Mouse (Mus musculus) forebrain, postnatal 0 days (tissue): ENCODE results near the gene Plxnb1. TPM values are rescaled to one million over a fixed set of nuclear protein-coding genes. Genes with fewer than 3 reads are reported as not detected.

Experiments used
- ATAC-seq: fragments of 200-750 bp; cut with Nextera tagmentation; 2 replicates; pipeline ENCODE4 v1.8.0; 2017; ENCODE audit warnings: mild to moderate bottlenecking, moderate library complexity
- DNase-seq: peaks from one replicate; pipeline ENCODE4 v3.0.0-alpha.2; 2015
- H3K27ac ChIP-seq: fragments of 300-500 bp; sonication (generic); 2 replicates; pipeline ENCODE4 v1.5.1; 2014; ENCODE audit warnings: low read depth, mild to moderate bottlenecking, antibody characterized with exemption, low read length, moderate library complexity, mixed read lengths
- H3K27me3 ChIP-seq: fragments of 300-500 bp; sonication (generic); 2 replicates; pipeline ENCODE4 v1.6.1; 2014; ENCODE audit warnings: mild to moderate bottlenecking, low read length, mixed read lengths; ENCODE audit not compliant: insufficient read depth
- H3K36me3 ChIP-seq: fragments of 300-500 bp; sonication (generic); 2 replicates; pipeline ENCODE4 v1.6.1; 2014; ENCODE audit warnings: mild to moderate bottlenecking, moderate library complexity; ENCODE audit not compliant: insufficient read depth
- H3K4me1 ChIP-seq: fragments of 300-500 bp; sonication (generic); 2 replicates; pipeline ENCODE4 v1.6.1; 2014; ENCODE audit warnings: antibody characterized with exemption; ENCODE audit not compliant: insufficient read depth
- H3K4me2 ChIP-seq: fragments of 300-500 bp; sonication (generic); 2 replicates; pipeline ENCODE4 v1.6.1; 2014; ENCODE audit warnings: low read depth, mild to moderate bottlenecking, moderate library complexity
- H3K4me3 ChIP-seq: fragments of 300-500 bp; sonication (generic); 2 replicates; pipeline ENCODE4 v1.5.1; 2014; ENCODE audit warnings: low read depth, low read length, mixed read lengths
- H3K9ac ChIP-seq: fragments of 300-500 bp; sonication (generic); 2 replicates; pipeline ENCODE4 v1.6.1; 2014; ENCODE audit warnings: mild to moderate bottlenecking
- H3K9me3 ChIP-seq: fragments of 300-500 bp; sonication (generic); 2 replicates; pipeline ENCODE4 v1.6.1; 2016; ENCODE audit warnings: low read length
- CTCF ChIP-seq: sonication (generic); IDR thresholded peaks from 2 replicates; pipeline ENCODE4 v1.5.1; 2016; ENCODE audit warnings: antibody characterized with exemption, control low read depth, low read depth
- WGBS: fragments of 180-500 bp; shearing (Covaris S2); extraction: QIAGEN DNeasy Blood & Tissue Kit; methylation state at CpG from one replicate; pipeline ENCODE4 v1.1.7; 2014; 5-methylcytosine and 5-hydroxymethylcytosine counted together
- polyA plus RNA-seq: library from polyadenylated mRNA; unstranded; fragments of >200 nt; fragmentation: Nextera tagmentation; extraction: Ambion mirVana; gene quantifications from 2 replicates; pipeline ENCODE4 v1.2.1, GENCODE M21; 2015
- total RNA-seq: library from RNA; depleted of rRNA; stranded (reverse); fragments of >200 nt; gene quantifications from 2 replicates; pipeline ENCODE4 v1.2.3, GENCODE M21; 2014

Plxnb1 gene
- total and polyA plus RNA-seq, 2 experiments from 2014 or later, result 10.2 to 78.2 TPM

GRCm38 (mm10) chr9:109060898-109061295 is 34.3 kb upstream of the Plxnb1 start:
- H3K9me3 ChIP-seq, result no peaks in the 10 kb centered on the region
- H3K4me2 ChIP-seq, result no peak overlapping the region
- H3K36me3 ChIP-seq, result peaks cover 83% of the 10 kb centered on the region
- no peak overlapping the region for H3K4me3 ChIP-seq
- 86% methylated on average over 5 of the region's 5 CpGs for WGBS
- no peaks in the 10 kb centered on the region for H3K4me1 ChIP-seq
- no peak overlapping the region for H3K9ac ChIP-seq
- no peak for TF ChIP-seq CTCF
- ATAC-seq, result no peak
- DNase-seq, result no peak
- no peaks in the 10 kb centered on the region for H3K27me3 ChIP-seq
- no peak overlapping the region for H3K27ac ChIP-seq

GRCm38 (mm10) chr9:109068095-109068735 is 27.0 kb upstream of the Plxnb1 start:
- peak; percentile 37 for TF ChIP-seq CTCF
- no peaks in the 10 kb centered on the region for H3K9me3 ChIP-seq
- WGBS, result 92% methylated on average over 3 of the region's 3 CpGs

GRCm38 (mm10) chr9:109073661-109074573 is 21.3 kb upstream of the Plxnb1 start, which contains the start of gene Atrip:
Gene Atrip, minus strand, starts transcription at chr9:109074124.
- Histone ChIP-seq H3K4me3 (peak within 1 kb of the TSS; percentile 92), H3K27ac (peak within 1 kb of the TSS; percentile 80), H3K36me3 (peaks cover 32% of the 10 kb centered on the region), H3K4me2 (peak within 1 kb of the TSS; percentile 82), H3K9ac (peak within 1 kb of the TSS; percentile 86), H3K9me3 (no peaks in the 10 kb centered on the region), H3K4me1 (peaks cover 19% of the 10 kb centered on the region), H3K27me3 (no peaks in the 10 kb centered on the region)
- DNase-seq (peak; percentile 94), ATAC-seq (peak; percentile 100)
- under 1% methylated on average over 57 of the region's 57 CpGs for WGBS
- TF ChIP-seq CTCF, result no peak

More at GRCm38 (mm10) chr9:109068095-109068735, 27.0 kb upstream of the Plxnb1 start:
- peaks cover 10% of the 10 kb centered on the region; the same call in 1 of the 2 replicates for H3K4me1 ChIP-seq
- H3K27ac ChIP-seq, result no peak overlapping the region
- no peak overlapping the region for H3K4me3 ChIP-seq
- ATAC-seq, result no peak
- H3K27me3 ChIP-seq, result no peaks in the 10 kb centered on the region
- no peak for DNase-seq
- no peak overlapping the region for H3K4me2 ChIP-seq
- peaks cover 81% of the 10 kb centered on the region for H3K36me3 ChIP-seq
- H3K9ac ChIP-seq, result no peak overlapping the region

- Histone ChIP-seq H3K9ac (no peak overlapping the region), H3K27ac (no peak overlapping the region), H3K4me1 (peaks cover 6% of the 10 kb centered on the region; the same call in 1 of the 2 replicates), H3K4me3 (no peak overlapping the region), H3K9me3 (no peaks in the 10 kb centered on the region), H3K4me2 (no peak overlapping the region), H3K36me3 (peaks cover 14% of the 10 kb centered on the region; the same call in 1 of the 2 replicates), H3K27me3 (no peaks in the 10 kb centered on the region)
- ATAC-seq (no peak), DNase-seq (no peak)
- no peak for TF ChIP-seq CTCF
- WGBS, result 89% methylated on average over 3 of the region's 3 CpGs
Measured at GRCm38 (mm10) chr9:109080516-109080915, 14.7 kb upstream of the Plxnb1 start.

- Histone ChIP-seq H3K36me3 (peaks cover 14% of the 10 kb centered on the region; the same call in 1 of the 2 replicates), H3K4me1 (peaks cover 6% of the 10 kb centered on the region; the same call in 1 of the 2 replicates), H3K4me3 (peak overlapping the region; percentile 71), H3K4me2 (peak overlapping the region; percentile 76), H3K9ac (peak overlapping the region; percentile 76), H3K27me3 (no peaks in the 10 kb centered on the region), H3K9me3 (no peaks in the 10 kb centered on the region), H3K27ac (peak overlapping the region; percentile 76)
- DNase-seq (no peak), ATAC-seq (peak; percentile 10; the same call in 1 of the 2 replicates)
- WGBS, result 7% methylated on average over 11 of the region's 11 CpGs
- no peak for TF ChIP-seq CTCF
Measured at GRCm38 (mm10) chr9:109081749-109082123, 13.5 kb upstream of the Plxnb1 start.

- H3K27ac ChIP-seq, result peak within 1 kb of the TSS; percentile 76
- WGBS, result under 1% methylated on average over 37 of the region's 37 CpGs
- peaks cover 14% of the 10 kb centered on the region; the same call in 1 of the 2 replicates for H3K36me3 ChIP-seq
- peak; percentile 87 for DNase-seq
- no peaks in the 10 kb centered on the region for H3K9me3 ChIP-seq
- no peak for TF ChIP-seq CTCF
- peaks cover 6% of the 10 kb centered on the region; the same call in 1 of the 2 replicates for H3K4me1 ChIP-seq
- H3K4me2 ChIP-seq, result peak within 1 kb of the TSS; percentile 76
- no peaks in the 10 kb centered on the region for H3K27me3 ChIP-seq
- peak within 1 kb of the TSS; percentile 71 for H3K4me3 ChIP-seq
- peak; percentile 99 for ATAC-seq
- H3K9ac ChIP-seq, result peak within 1 kb of the TSS; percentile 76
Measured at GRCm38 (mm10) chr9:109082124-109082800, 12.9 kb upstream of the Plxnb1 start, which contains the start of the genes Ccdc51 and Tma7. Gene Ccdc51, plus strand, starts transcription at chr9:109082493. Gene Tma7, minus strand, starts transcription at chr9:109082587.
